Mouse (Mus musculus): ENCODE data around the gene Aven.

Gene Aven

DNA sequence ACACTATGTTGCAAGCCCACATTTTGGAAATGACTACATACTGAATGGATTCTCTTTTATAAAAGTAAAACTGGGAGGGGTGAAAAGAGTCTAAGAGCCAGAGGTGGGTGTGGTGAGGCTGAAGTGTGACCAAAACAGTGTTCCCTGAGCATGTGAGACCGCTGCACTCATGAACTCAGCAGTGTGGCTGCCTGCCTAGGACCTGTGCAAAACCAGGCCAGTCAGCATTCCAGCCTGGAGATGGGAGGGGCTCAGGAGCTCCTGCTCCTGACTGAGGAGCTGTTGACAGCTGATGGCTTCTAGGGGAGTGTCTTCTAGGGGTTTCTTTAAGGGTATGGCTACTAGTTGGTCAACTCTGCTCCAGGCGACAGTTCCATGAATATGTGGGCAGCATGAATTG is 7.9 kb upstream of the Aven start:
- in situ Hi-C loops (cut with MboI, MseI): loop anchor here (5.0 kb wide), 1 partner anchor 238 kb away; no protein-coding TSS in a partner anchor

- in situ Hi-C loops (cut with MboI, MseI): no loop called here
These were observed 2.1 kb upstream of the Aven start for GRCm38 (mm10) chr2:112490483-112491196.

- in situ Hi-C loops (cut with MboI, MseI): no loop called here
These were observed 1.1 kb upstream of the Aven start for GRCm38 (mm10) chr2:112491629-112492028.

- in situ Hi-C loops (cut with MboI, MseI): no loop called here
These were observed 321 bp upstream of the Aven start for GRCm38 (mm10) chr2:112492431-112492855.

DNA sequence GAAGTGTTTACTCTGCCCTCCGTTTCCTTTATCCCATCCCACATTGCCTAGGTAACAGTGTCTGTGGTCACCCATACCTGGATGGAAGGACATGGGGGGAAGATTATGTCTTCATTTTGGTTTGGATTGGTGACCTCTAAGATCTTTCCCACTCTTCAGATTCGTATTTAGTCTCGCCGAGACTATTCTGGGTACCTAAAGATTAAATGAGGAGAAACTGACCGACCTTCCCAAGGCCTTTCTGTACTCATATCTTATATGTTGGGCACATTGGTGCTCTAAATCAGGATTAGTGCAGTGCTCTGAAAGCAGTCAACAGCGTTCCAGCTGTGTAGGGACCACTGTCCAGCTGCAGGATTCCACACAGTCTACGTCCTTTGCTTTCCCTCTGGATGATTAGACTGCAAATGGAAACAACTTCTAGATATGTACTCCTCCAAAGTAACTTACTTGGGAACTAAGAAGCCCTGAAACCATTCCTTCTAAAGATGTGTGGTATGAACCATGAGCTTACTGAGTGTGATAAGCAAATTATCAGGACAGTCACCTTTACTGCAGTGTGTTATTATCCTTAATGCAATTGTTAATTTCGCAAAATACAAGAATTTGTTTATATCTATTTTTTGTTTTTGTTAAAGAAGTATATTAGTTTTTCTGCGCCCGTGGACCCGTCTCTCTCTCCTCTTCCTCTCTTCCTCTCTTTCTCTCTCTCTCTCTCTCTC is 936 bp downstream of the Aven start:
- in situ Hi-C loops (cut with MboI, MseI): no loop called here

DNA sequence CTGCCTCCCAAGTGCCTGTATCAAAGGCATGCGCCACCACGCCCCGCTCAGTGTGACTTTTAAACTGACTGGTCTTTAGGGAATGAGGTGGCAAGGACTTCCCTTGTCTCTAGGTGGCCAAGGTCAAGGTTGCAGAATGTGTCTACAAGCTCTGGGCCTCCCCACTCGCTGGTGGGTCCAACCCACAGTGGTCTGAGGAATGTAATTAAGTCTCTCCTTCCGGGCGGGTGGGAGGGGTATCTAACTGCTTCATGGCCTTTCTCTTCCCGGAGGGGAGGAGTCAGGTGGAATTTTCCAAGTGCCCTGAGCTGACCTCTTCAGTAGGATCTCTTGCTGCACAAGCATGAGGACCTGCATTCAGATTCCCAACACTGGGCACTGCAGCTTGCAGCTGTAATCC is 5.1 kb downstream of the Aven start:
- in situ Hi-C loops (cut with MboI, MseI): no loop called here

DNA sequence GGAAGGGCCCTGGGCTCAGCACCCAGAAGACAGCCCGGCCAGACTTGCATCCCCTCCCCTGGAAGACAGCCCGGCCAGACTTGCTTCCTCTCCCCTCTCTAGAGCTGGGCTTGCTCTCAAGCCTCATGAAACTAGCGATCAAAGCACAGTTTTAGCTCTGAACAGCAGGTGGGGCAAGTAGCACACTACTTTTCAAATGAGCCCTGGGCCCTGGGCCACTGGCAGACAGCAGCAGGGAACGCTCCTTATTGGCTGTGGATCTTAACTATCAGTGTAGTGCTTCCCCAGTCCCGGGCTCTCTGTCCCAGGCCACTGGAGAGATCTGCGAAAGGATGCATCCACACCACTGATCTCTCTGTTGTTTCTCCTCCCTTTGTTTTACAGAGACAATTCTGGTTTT is 8.4 kb downstream of the Aven start:
- in situ Hi-C loops (cut with MboI, MseI): loop anchor here (10.0 kb wide), 1 partner anchor 254 kb away; no protein-coding TSS in a partner anchor

GRCm38 (mm10) chr2:112503978-112504377 is 11.2 kb downstream of the Aven start:
- in situ Hi-C loops (cut with MboI, MseI): loop anchor here (10.0 kb wide), 1 partner anchor 251 kb away; no protein-coding TSS in a partner anchor

DNA sequence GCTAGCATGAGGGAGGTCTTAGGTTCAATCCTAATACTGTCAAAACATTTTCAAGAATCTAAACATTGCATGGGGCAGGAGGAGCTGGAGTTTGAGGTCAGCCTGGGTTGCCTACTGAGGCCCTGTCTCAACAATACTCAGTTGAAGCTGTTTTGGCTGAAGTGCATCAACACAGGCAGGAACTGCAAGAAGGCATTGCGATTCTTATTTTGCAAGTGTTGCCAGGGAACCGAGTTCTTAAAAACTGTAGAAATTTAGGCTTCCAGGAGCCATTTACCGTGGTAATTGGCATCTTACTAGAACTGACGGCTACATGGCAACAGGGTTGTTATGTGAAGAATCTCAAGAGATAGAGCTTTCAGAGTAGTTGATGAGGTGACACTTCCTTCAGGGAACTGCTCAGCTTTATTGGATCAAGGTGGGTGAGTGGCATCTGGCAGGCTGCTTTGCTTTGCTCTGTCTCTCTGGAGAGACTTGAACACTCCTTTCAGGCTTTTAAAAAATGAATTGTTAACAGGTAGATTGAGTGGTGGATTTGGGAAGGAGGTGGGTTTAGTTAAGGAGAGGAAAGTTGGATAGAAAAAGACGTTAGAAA is 14.2 kb downstream of the Aven start:
- in situ Hi-C loops (cut with MboI, MseI): loop anchor here (10.0 kb wide), 1 partner anchor 248 kb away; no protein-coding TSS in a partner anchor

DNA sequence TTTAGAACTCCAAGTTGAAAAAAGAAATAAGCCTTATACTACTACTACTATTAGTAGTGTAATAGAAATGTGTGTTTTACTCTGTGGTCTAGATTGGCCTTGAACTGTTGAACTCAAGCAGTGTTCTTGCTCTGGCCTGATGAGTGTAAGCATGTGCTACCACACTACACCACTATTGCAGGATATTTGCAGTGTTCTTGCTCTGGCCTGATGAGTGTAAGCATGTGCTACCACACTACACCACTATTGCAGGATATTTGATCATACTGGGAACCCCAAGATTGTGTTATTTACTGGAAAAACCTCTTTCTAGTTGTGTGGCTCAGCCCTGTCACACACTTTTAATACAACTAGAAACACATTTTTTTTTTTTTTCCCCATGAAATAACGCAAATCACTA is 14.7 kb downstream of the Aven start:
- in situ Hi-C loops (cut with MboI, MseI): loop anchor here (10.0 kb wide), 1 partner anchor 247 kb away; no protein-coding TSS in a partner anchor

DNA sequence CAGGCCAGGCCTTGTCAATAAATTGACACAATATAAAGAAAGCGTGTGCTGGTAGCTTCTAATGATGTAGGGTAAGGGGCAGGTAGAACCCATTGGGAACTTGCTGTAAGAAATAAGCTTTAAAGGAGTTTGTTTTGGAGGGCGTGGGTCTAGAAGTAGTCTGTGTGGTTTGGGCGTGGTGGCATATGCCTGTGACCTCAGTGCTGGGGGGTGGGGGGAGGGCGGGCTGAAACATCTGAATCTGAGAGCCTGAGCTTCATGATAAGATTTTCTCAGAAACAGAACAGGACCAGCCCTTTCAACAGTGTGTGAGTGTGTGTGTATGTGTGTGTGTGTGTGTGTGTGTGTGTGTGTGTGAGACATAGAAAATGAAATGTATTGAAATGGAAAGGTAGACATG is 17.4 kb downstream of the Aven start:
- in situ Hi-C loops (cut with MboI, MseI): no loop called here

- in situ Hi-C loops (cut with MboI, MseI): no loop called here
These were observed 20.3 kb downstream of the Aven start for GRCm38 (mm10) chr2:112513036-112513435.

DNA sequence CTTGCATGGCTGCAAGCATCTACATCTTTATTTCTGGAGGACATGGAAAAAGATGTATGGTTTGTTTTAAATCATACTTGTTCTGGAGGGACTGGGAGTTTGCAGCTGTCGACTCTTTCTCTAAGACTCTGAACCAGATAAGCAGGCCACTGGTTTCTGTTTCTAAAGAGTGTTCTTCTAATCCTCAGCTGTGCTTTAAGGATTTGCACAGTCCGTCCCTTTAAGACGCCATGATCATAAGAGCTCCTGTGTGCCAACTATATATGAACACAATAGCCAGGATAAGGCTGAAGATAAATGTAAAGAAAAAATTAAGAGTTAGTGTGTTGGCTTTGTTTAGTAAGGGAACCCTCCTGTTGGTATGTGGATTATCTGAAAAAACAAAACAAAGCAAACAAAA is 24.0 kb downstream of the Aven start:
- in situ Hi-C loops (cut with MboI, MseI): no loop called here

- in situ Hi-C loops (cut with MboI, MseI): no loop called here
These were observed 24.5 kb downstream of the Aven start for GRCm38 (mm10) chr2:112517218-112517617.

DNA sequence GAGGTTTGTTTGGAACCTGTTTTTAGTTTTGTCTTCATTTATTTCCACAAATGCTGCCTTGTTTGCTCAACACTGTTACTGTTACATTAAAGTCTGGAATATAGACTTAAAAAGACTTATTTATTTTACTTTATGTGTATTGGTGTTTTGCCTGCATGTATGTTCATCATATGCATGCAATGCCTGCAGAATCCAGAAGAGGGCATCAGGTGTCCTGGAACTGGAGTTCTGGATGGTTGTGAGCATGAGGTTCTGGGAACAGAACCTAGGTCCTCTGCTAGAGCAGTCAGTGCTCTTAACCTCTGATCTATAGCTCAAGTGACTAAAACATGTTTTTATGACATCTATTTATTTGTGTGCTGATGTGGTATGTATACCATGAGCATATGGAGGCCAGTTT is 25.8 kb downstream of the Aven start:
- in situ Hi-C loops (cut with MboI, MseI): no loop called here

- in situ Hi-C loops (cut with MboI, MseI): no loop called here
These were observed 28.0 kb downstream of the Aven start for GRCm38 (mm10) chr2:112520526-112521482.

- in situ Hi-C loops (cut with MboI, MseI): no loop called here
These were observed 34.2 kb downstream of the Aven start for GRCm38 (mm10) chr2:112526933-112527332.

DNA sequence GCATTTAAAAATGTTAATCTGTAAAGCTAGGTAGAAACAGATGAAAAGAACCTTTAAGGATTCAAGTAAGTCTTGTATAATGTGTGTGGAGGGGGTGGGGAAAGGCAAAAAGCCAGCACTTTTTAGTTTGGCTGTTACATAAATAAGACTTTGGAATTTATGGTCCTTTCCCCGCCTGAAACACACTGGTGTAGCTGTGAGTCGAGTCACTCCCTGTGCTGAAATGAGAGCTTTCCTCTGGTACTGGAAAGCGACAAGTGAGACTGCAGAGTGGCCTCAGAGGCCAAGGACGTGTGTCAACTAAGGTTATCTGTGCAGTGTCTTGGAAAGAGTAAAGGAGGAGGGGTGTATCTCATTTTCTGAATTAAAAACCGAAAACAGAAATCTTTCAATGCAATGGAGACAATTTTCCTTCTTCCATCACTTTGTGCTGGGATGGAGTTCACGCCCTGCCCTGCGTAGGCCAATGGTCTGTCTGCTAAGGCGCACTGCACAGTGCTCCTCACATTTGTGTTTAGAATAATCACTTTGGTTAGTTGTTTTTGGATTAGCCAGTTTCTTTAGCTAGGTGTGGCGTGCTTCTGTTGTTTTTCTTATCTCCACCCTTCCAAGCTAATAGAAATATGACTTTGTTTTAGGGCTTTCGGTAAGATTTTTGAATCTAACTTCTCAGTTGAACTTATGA is 40.2 kb downstream of the Aven start:
- in situ Hi-C loops (cut with MboI, MseI): no loop called here

- in situ Hi-C loops (cut with MboI, MseI): no loop called here
These were observed 42.0 kb downstream of the Aven start for GRCm38 (mm10) chr2:112534677-112535222.

- in situ Hi-C loops (cut with MboI, MseI): no loop called here
These were observed 46.0 kb downstream of the Aven start for GRCm38 (mm10) chr2:112538783-112539182.

Measured in T-helper 1 cell (primary cell).